Mouse (Mus musculus) spleen, postnatal 4 days (tissue): ENCODE results near the gene Btbd3.

Experiments
- DNase-seq, 2 experiments: peaks; one replicate each; pipeline ENCODE4 v3.0.0; 2022; ENCODE audit warnings: low spot score in 2 of 2

Gene Btbd3

DNA sequence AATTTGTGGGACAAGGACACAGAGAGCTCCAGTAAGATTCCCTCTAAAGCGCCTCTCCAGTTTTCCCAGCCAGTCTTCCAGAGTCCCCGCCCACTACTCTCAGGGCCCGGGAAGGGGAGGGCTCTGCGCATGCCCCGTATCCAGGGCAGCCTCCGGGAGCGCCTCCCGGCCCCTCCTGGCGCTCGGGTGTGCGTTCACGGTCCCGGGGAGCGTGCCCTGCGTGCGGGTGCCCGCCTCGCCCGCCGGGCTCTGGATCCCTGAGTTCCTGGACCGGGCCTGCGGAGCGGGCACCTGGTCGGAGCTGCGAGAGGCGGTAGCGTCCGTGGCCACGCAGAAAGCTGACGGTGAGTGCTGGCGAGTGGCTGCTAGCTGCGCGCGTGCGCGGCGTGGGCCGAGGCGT is at the start of gene Btbd3:
Btbd3 (plus strand) TSS at position 155 of the 400 bp plus-strand sequence.
- DNase-seq, result peak; percentile 57 to 67

DNA sequence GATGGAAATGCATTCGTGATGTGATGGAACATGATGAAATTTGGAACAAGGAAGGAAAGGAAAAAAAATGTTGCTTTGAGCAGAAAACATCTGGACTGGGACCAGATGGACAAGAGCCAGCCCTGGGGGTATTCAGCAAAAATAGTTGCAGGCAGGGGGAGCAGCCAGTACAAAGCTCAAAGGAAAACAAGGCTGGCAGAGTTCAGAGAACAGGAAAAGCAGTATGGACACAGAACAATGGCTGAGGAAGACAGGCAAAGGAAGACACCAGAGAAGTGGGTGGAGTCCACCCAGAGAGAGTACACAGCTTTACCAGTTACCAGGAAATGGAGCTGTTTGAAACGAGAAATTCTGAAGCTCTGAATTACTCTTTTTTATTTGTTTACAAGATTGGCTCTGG is 40.8 kb upstream of the Btbd3 start:
- DNase-seq, result peak in 1 of 2 experiments; percentile 25

DNA sequence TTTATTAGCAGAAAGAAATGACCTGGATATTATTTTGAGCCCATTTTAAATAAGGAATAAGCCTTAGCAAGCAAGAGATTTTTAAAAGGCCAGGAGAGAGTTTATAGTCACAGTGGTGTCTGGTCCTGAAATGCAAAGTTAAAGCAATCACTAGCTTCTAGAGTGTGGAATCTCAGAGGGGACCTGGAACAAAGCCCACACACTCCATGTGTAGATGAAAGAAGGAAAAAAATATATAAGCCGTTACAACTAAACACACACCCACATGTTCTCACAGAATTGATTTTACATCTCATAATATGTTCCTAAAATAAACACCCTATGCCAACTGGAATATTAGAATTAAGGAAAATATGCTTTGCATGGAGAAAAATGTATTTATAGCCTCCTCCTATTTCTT is 36.1 kb upstream of the Btbd3 start:
- no peak for DNase-seq

DNA sequence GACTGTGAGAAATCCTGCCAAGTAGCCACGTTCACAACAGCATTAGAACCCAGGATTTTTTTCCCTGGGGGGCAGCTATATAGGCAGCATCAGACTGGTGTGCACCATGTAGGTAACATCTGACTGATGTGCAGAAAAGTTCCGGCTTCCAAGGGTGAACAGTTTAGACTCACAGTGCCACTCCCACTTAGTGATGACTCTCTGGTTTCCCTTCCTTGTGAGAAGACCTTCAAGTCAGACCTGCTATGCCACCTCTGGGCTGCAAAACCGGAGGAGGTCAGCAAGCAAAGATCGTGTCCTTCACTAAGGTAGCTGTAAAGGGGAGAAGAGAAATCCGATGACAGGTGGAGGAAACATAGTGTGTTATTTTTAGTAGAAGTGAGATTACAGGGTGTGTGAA is 24.1 kb upstream of the Btbd3 start:
- no peak for DNase-seq

DNA sequence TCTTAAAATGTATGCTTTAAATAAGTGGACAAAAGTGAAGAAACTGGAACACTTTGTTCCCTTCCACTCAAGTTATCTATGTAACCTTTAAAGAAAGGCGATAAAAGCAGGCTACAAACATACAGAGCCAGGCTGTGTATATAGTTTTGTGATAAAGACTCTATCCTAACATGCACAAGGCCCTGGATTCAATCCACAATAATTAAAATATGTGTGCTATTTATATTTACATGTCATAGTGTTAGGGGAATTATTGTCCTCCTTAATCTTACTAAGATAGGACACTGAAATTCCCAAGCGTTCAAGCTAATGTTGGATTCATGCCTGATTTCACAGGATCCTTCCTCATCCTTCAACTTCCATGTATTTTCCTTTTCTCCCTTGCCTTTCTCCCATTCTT is 20.2 kb upstream of the Btbd3 start:
- no peak for DNase-seq

DNA sequence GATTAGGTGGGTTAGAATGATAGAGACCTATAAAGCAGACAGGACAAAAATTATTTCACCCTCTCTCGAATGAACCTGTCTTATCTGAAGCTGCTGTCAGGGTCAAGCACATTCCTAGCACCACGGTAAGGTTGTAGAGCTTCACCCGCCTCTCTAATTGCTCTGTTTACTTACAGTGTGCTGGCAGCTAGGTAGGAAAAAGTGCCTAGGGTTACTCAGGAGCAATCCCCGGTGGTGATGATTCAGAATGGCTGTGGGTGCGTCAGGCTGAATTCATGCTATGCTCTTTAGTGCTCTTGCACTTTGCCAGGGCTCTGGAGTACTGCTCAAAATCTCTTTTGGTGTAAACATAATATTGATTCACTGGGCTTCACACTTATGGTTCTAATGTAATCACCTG is 13.9 kb upstream of the Btbd3 start:
- no peak for DNase-seq

DNA sequence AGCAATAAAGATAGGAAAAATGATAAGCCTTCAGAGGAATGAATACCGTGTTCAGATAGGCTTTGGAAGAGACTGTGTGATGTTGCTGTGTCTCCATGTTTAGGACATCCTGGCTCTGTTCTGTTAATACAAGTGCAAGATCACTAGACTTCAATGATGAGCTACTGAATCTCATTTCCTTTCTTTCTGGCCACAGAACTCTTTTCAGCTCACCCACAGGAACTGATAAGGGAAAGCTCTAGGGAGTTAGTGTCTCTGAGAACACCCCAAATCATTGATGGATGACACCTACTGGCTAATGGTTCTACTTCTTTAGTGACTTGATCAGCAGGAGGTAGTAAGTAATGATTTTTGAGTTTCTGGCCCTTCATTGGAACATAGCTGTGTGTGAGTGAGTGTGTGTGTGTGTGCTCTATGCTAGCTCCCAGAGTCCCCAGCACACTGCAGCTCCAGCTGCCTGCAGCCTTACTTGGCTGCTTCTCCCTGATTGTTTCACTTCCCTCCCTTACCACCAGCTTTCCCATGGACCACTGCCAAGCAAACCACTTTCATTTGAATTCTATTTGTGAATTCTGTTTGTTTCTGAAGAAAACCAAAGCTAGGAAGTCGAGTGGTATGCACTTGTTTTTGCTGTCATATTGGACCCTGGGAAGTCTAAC is 10.6 kb upstream of the Btbd3 start:
- no peak for DNase-seq

DNA sequence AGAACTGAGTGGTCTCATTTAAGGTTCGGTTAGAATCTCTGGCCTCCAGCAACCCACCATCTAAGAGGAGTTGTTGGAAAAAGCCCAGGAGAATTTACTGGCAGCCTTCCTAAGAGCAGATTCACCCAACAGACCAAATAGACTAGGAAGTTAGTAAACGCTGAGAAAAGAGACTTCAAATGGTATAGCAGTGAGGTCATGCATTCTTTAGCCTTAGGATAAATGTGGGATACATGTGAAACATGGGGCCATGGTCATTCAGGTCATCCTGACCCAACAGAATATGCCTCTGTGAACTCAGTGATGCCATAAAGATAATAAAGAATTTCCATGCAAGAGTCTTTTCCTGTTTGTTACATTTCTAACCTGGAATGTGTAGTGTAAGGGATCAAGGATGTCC is 8.4 kb upstream of the Btbd3 start:
- DNase-seq, result no peak

DNA sequence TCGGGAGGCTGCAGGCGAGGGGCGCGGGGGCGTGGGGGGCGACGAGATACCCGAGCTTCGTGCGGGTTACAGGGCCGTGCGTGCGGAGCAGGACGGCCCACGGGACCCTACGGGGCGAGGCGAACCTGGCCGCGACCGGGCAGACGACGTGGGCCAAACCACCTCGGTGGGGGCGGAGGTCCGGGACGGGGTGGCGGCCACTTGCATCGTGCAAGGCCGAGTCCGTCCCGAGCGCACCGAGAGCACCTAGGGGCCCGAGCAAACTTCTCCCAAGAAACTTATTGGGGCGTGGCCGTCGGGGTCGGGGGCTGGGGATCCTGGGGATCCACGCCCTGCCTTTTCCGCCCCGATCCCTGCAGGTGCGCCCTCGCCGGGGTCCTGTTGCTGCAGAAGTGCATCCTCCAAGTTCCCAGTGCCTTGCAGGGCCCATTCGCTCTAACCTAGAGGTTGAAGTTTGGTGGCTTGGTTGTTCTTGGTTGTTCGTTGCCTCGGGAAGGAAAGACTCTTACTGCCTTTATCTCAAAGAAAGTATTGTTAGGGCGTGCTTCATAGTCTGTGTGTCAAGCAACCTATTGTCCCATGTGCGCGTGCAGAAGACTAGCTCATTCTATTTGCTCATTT is 596 bp downstream of the Btbd3 start:
- peak in 1 of 2 experiments; percentile 64 for DNase-seq

DNA sequence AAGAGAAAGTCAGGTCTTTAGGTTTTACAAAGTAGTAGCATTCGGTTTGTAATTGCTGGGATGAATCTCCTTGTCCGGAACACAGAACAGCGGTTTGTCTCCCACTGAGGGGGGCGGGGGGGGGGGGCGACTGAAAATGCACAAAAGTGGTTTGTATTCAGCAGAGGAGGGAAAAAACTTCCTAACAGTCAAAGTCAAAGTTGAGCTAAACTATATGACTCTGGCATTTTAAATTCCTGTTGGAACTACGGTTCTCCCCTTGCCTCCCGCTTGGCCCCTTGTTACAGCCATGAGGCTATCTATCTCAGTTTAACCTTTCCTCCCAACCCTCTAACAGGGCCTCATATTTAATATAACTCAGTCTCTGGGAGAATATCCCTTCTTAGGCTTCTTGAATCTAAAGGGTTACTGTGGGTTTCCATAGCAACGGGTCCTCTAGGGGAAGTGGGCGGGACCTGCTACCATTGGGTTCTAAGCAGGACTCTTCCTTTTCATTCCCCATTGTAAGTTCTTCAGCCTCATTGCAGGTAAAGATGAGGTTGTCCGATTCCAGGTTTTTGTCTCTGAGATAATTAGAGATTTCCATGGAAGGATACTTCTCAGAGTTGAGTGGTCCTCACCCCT is 1.4 kb downstream of the Btbd3 start:
- DNase-seq, result no peak

DNA sequence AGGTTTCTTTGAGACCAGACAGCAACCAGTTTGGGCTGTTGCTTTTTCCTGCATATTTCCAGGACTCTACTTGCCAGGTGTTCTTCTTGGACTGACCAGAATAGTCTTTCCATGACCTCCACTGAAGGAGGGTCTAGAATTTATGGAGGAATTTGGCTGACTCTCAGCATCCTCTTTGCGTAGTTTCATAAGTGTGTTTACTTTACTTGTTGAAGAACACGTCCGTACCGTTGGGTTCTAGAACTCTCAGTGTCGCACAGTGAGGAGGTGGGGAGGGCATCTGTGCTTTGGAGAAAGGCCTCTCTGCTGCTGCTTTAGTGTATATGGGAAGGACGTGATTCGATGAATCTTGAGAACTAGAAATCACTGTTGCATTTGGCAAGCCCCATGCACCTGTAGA is 4.8 kb downstream of the Btbd3 start:
- no peak for DNase-seq

DNA sequence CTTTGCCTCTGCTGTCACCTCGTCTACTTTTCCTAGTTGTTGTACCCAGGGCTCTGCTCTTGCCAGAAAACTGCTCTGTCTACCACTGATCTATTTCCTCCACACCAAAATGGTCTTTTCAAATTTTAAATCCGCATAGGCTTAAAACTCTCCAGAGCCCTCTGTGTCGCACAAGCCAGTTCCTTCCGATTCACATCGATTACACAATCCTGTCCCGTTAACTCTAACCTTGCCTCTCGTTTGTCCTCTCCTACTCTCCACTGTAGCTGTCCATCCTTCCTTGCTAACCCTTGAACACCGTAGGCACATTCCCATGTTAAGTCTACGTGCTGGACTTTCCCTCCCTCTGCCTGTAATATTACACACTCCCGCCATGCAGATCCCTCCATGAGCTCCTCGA is 6.5 kb downstream of the Btbd3 start:
- no peak for DNase-seq

DNA sequence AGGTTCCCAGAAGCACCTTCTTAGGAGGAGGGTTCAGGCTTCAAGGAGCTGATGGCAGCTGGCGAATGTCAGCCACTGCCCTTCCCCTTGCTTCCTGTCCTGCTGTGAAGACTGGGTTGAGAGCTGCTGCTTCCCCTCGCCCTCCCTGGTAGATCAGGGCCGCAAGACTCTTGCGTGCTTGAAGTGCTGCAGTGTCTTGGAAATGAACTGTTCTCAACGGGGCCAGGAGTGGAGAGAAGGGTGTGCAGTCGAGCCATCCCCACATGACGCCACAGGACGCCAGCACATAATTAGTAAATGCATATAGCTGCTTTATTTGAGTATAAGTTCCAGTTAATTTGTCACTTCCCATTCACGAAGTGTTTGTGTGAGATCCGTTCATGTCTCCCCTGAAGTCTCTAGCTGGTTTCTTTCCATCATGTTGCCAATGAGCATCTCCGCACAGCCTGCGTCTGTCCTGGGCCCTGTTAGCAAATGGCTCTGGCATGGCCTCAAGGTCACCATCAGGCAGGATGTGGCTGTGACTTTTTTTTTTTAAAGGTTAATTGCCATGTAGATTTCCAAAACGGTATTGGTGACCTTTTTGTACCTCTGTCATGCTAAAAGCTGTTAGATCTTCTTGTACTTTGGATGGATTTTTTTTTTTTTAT is 9.1 kb downstream of the Btbd3 start:
- no peak for DNase-seq

DNA sequence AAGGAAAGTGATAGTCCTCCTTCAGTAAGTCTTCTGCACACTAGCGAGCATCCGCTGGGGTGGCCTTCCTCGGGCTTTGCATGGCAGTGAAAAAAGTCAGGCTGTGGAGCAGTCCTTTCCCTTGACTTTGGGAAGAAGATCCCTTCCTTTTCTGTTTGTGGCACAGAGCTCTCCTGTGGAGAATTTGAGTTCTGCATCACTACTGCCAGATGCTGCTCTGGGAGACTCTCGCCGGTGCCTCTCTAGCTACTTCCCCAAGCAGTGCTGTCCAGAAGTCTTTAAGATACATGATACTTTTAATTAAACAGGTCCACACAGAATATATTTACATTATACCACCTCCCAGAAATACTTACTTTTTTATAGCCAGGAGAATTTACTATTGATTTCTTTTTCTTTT is 10.3 kb downstream of the Btbd3 start:
- DNase-seq, result no peak

DNA sequence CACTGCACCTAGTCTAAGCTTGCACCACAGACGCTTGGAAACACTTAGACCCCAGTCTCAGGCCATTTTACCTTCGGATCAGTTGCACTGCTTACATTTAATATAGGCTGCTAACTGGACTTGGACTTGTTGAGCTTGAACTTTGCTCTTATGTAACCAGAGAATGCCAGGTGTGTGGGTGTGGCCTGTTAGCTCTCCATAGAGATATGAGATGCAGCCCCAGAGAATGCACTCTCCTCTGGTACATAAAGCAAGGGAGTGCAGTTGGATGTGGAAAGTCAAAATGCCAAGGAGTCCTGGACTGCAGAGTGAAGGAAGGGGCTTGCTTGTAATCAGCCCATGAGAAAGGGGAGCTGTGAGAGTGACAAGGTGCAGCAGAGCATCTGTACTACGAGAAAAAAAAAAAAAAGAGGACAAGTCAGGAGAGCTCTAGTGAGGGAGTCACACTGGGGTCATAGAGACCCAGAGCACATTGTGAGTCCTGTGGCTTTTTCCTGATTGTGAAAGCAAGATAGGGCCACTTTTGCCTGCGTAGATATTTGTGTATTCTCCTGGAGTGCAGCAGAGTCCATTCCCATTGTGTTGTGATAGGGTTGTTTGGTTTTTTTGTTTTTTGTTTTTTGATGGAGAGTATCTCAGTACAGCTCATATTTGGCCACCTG is 11.6 kb downstream of the Btbd3 start:
- DNase-seq, result no peak

DNA sequence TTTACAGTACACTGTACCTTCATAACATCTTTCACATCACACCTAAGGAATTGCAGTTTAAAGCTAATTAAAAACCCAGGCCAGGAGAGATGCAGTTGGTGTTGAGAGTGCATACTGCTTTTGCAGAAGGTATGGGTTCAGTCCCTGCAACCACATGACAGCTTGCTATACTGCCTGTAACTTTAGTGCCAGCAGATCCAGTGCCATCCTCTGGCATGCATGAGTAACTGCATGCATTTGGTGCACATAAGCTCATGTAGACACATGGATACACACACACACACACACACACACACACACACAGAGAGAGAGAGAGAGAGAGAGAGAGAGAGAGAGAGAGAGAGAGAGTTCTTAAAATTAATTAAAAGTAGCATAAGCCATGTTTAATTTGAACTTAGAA is 13.0 kb downstream of the Btbd3 start:
- no peak for DNase-seq

DNA sequence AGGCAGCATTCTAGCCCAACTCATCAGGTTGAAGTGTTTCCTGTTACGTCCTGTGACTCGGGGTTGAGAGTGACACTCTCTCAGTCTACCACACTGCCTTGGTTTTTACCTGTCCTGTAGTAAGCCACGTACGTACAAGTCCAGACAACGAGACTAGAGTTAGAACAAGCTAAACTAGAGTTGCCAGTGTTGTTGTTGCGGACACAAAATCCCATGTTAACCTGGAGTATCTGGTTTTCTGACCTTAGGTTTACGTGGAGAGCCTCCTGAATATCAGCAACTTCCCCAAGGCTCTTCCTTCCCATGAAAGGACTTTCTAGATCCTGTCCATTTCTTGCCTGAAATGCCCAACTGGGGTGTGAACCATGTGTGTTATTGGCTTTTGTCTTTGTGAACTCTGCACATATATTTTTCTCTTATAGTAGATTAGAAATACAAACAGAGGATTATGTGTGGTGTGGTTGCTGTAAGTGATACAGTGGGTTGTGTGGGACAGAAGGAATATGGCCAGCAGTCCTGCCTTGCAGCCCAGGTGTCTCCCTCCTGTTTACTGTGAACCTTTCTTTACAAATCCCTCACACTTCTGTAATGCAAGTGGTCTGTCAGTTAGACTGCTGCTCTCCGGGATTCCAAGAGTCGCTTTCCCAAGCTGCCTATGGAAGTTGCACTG is 17.2 kb downstream of the Btbd3 start:
- no peak for DNase-seq

DNA sequence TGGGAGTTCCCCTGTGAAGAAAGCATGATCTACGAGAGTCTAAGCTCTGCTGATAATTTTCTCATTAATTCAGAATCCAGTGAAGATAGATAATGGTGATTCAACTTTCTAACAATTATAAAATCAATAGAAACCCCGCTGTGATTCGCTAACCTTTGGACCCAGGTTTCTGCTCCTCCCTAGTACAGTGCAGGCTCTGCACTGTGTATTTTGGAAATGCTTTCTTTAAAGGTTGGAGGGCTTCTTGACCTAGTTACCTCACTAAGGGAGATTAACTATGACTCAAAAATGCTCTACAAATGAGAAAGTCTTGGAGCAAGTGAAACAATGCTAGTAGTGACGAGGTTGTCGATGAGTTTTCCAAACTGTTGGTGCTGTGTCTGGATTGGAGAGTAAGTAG is 17.7 kb downstream of the Btbd3 start:
- no peak for DNase-seq

DNA sequence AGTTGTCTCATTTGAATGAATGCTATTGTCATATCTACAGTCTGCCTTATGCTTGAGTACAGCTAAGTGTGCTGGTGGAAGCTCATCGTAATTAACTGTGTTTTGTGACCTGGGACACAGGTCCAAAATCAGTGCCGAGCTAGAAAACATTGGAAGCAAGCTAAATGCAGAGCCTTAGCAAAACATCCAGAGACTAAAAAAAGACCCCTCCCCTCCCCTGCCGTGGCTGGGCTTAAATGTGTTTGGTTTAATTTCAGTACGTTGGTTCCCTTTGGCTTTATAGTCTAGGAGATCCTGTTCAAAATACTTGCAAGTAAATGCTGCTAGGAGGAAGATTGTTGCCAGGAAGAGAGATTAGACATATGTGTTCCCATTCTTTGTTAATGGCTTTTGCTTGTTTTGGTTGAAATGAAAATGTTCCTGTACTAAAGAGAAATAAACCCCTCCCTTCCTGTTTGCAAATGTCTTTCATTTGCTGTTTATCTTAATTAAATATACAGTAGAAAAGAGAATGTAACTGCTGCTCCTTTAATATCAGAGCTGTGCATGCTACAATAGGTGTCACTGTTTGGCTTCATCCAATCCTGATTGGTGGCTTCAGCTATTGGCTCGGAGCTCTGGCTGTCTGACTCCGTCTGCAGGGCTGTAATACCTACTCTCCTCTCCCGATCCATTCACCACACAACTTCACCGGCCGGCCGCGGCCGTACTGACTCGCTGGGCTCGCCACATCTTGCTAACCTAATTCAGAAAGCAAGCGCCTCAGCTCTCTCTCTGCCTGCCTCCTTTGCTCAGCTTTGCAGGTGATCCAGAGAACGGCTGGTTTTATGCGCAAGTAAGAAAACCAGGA is 21.7 kb downstream of the Btbd3 start:
- no peak for DNase-seq

DNA sequence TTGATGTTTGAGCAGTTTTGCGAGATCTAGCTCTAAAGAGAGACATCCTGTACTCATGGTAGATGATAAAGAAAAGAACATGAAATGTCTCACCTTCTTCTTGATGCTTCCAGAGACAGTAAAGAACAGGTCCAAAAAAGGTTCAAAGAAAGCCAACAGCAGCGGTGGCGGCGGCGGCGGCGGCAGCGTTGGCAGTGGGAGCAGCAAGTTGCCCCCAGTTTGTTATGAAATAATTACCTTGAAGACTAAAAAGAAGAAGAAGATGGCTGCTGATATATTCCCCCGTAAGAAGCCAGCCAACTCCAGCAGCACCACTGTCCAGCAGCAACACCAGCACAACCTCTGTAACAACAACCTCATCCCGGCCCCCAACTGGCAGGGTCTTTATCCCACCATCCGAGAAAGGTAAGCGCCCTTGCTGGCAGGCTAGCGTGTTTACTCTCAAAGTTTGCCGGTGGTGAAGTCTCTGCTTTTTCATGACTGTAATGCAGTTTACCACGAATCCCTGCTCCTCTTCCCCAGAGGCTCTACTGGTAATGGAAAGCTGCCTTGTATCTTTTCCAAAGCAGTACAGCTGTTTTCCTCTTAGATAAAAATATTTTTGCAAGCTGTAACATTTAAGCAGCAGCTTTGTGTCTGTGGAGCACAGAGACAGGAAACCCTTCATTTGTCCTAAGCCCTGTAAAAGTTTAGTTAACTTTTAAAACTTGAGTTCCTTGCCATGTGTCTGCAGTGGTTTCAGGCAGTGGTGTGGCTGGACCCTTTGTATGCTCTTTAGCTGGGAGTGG is 22.7 kb downstream of the Btbd3 start:
- no peak for DNase-seq
